Mouse (Mus musculus): Measurements from ENCODE around the gene Sdc4.

The Sdc4 gene

GRCm38 (mm10) chr2:164449341-164450042 lies 5.8 kb upstream of the Sdc4 start:
- no peak for DNase-seq

GRCm38 (mm10) chr2:164448921-164449320 lies 5.2 kb upstream of the Sdc4 start:
- DNase-seq, result peak; percentile 19

GRCm38 (mm10) chr2:164448140-164448539 lies 4.5 kb upstream of the Sdc4 start:
- DNase-seq, result peak; percentile 60

- peak; percentile 56 for DNase-seq
Measured at GRCm38 (mm10) chr2:164446086-164446469, 2.4 kb upstream of the Sdc4 start.

GRCm38 (mm10) chr2:164445399-164446085 lies 1.9 kb upstream of the Sdc4 start:
- no peak for DNase-seq

GRCm38 (mm10) chr2:164444701-164445100 lies 1.0 kb upstream of the Sdc4 start:
- no peak for DNase-seq

- peak; percentile 94 for DNase-seq
Measured at GRCm38 (mm10) chr2:164443051-164443437, 643 bp downstream of the Sdc4 start.

GRCm38 (mm10) chr2:164442315-164443050 lies 1.2 kb downstream of the Sdc4 start:
- DNase-seq, result peak; percentile 57

- peak; percentile 46 for DNase-seq
Measured at GRCm38 (mm10) chr2:164441731-164442130, 2.0 kb downstream of the Sdc4 start.

GRCm38 (mm10) chr2:164441155-164441554 lies 2.5 kb downstream of the Sdc4 start:
- DNase-seq, result peak; percentile 70

GRCm38 (mm10) chr2:164440314-164440713 lies 3.4 kb downstream of the Sdc4 start:
- peak; percentile 52 for DNase-seq

GRCm38 (mm10) chr2:164439001-164439421 lies 4.7 kb downstream of the Sdc4 start:
- peak; percentile 43 for DNase-seq

GRCm38 (mm10) chr2:164438257-164438656 lies 5.4 kb downstream of the Sdc4 start:
- peak; percentile 49 for DNase-seq

- peak; percentile 92 for DNase-seq
Measured at GRCm38 (mm10) chr2:164437710-164438109, 6.0 kb downstream of the Sdc4 start.

- DNase-seq, result peak; percentile 86
Measured at GRCm38 (mm10) chr2:164436961-164437360, 6.7 kb downstream of the Sdc4 start.

GRCm38 (mm10) chr2:164436215-164436913 lies 7.3 kb downstream of the Sdc4 start:
- DNase-seq, result peak; percentile 53

- peak; percentile 69 for DNase-seq
Measured at GRCm38 (mm10) chr2:164435216-164436090, 8.2 kb downstream of the Sdc4 start.

GRCm38 (mm10) chr2:164434681-164435080 lies 9.0 kb downstream of the Sdc4 start:
- peak; percentile 67 for DNase-seq

GRCm38 (mm10) chr2:164433278-164433895 lies 10.3 kb downstream of the Sdc4 start:
- DNase-seq, result peak; percentile 38

GRCm38 (mm10) chr2:164432541-164433191 lies 11.0 kb downstream of the Sdc4 start:
- DNase-seq, result peak; percentile 71

Measured in kidney, adult 9 months (tissue).